Mouse (Mus musculus): ENCODE measurements around the gene Foxo1. TPM values are rescaled to one million over a fixed set of nuclear protein-coding genes. Genes with fewer than 3 reads are reported as not detected.

Foxo1 gene
- total and polyA plus RNA-seq, 3 experiments: 0.31 to 2.5 TPM; not detected in 1

DNA sequence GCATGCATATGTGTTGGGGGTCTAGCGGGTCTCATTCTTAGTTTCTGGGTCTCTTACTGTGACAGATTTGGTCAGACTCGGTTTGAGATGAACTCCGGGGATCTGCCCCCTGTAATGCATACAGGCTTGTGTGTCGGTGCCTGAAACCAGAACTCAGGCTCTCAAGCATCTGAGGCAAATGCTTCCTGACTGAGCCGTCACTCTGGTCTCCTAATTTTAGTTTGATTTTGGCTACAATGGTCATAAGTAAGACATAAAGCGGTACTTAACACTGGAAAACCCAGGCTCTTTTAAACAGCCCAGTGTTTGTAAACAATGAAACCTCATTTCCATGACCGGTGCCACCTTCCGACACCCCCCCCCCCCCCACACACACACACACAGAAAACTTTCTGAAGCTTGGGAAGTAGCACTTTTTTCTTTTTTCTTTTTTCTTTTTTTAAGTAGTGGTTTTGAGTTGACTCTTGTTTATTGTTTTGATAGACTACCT, 4.3 kb downstream of the Foxo1 start:
- H3K9ac ChIP-seq (ENCODE audit: control insufficient read depth, low read depth, low read length, poor library complexity, severe bottlenecking): no peak overlapping the region
- no peak for TF ChIP-seq ZKSCAN1 (IDR thresholded peaks at IDR 0.05; ENCODE audit: low read depth, low read length)
- TF ChIP-seq MEF2A (IDR thresholded peaks at IDR 0.05; ENCODE audit: extremely low read depth, insufficient replicate concordance, low read depth, low read length, poor library complexity, severe bottlenecking): no peak
- TF ChIP-seq HCFC1 (IDR thresholded peaks at IDR 0.05; ENCODE audit: low read depth, low read length): no peak
- no peak for TF ChIP-seq POLR2A (IDR thresholded peaks at IDR 0.05; ENCODE audit: control insufficient read depth in 1 of 2, insufficient read depth in 1 of 2, low read depth in 1 of 2, low read length in 2 of 2, poor library complexity in 1 of 2)
- no peak for TF ChIP-seq UBTF (IDR thresholded peaks at IDR 0.05; ENCODE audit: borderline replicate concordance, insufficient read depth, low read depth, low read length)
- TF ChIP-seq TCF12 (IDR thresholded peaks at IDR 0.05; ENCODE audit: low read depth, low read length): no peak
- no peak for TF ChIP-seq POLR2AphosphoS2 (IDR thresholded peaks at IDR 0.05; ENCODE audit: low read length)
- TF ChIP-seq TBP (IDR thresholded peaks at IDR 0.05; ENCODE audit: low read depth, low read length): no peak
- no peak for TF ChIP-seq EP300 (IDR thresholded peaks at IDR 0.05; ENCODE audit: low read depth in 1 of 2, low read length in 2 of 2)
- TF ChIP-seq MYC (IDR thresholded peaks at IDR 0.05; ENCODE audit: low read depth, low read length): no peak
- no peak for TF ChIP-seq ELF1 (IDR thresholded peaks at IDR 0.05; ENCODE audit: low read depth, low read length)
- TF ChIP-seq MAFK (IDR thresholded peaks at IDR 0.05; ENCODE audit: borderline replicate concordance, low read depth, low read length): no peak
- TF ChIP-seq MAZ (IDR thresholded peaks at IDR 0.05; ENCODE audit: low read depth, low read length): no peak
- TF ChIP-seq RCOR1 (IDR thresholded peaks at IDR 0.05; ENCODE audit: low read depth, low read length): no peak
- no peak for TF ChIP-seq E2F4 (IDR thresholded peaks at IDR 0.05; ENCODE audit: borderline replicate concordance, low read depth, low read length)
- H3K4me3 ChIP-seq (ENCODE audit: control insufficient read depth in 1 of 2, insufficient read depth in 1 of 2, low read depth in 2 of 2, low read length in 2 of 2): no peak overlapping the region
- no peak overlapping the region for H3K27ac ChIP-seq (ENCODE audit: control insufficient read depth, low read depth, low read length)
- H3K36me3 ChIP-seq (ENCODE audit: control insufficient read depth in 1 of 2, insufficient read depth in 2 of 2, low read length in 2 of 2): no peaks in the 10 kb centered on the region
- H3K9me3 ChIP-seq (replicated peaks; ENCODE audit: insufficient read depth, low read length): no peaks in the 10 kb centered on the region
- H3K4me1 ChIP-seq (ENCODE audit: control insufficient read depth in 1 of 2, insufficient read depth in 2 of 2, low read length in 2 of 2): no peaks in the 10 kb centered on the region
- no peak for DNase-seq (ENCODE audit: low read depth, low spot score)
- 0 out of 4 replicates have a peak, but pooled peaks cover 0 to 1% of the 10 kb centered on the region in 2 experiments for H3K27me3 ChIP-seq (ENCODE audit: control insufficient read depth in 1 of 2, insufficient read depth in 2 of 2, low read length in 2 of 2)
- H3K79me2 ChIP-seq (ENCODE audit: control insufficient read depth, insufficient read depth, low read length, poor library complexity): peaks cover 13% of the 10 kb centered on the region

GRCm38 (mm10) chr3:52274475-52274874, 6.3 kb downstream of the Foxo1 start:
- no peaks in the 10 kb centered on the region for H3K36me3 ChIP-seq (ENCODE audit: control insufficient read depth in 1 of 2, insufficient read depth in 2 of 2, low read length in 2 of 2)
- H3K4me1 ChIP-seq (ENCODE audit: control insufficient read depth in 1 of 2, insufficient read depth in 2 of 2, low read length in 2 of 2): no peaks in the 10 kb centered on the region
- H3K4me3 ChIP-seq (ENCODE audit: control insufficient read depth in 1 of 2, insufficient read depth in 1 of 2, low read depth in 2 of 2, low read length in 2 of 2): no peak overlapping the region
- no peak for DNase-seq (ENCODE audit: low read depth, low spot score)
- no peaks in the 10 kb centered on the region for H3K27me3 ChIP-seq (ENCODE audit: control insufficient read depth in 1 of 2, insufficient read depth in 2 of 2, low read length in 2 of 2)
- no peak for TF ChIP-seq POLR2AphosphoS5 (IDR thresholded peaks at IDR 0.05; ENCODE audit: borderline replicate concordance, low read depth, low read length)
- TF ChIP-seq JUND (IDR thresholded peaks at IDR 0.05; ENCODE audit: low read depth, low read length): no peak
- no peak for TF ChIP-seq MAFK (IDR thresholded peaks at IDR 0.05; ENCODE audit: borderline replicate concordance, low read depth, low read length)
- H3K79me2 ChIP-seq (ENCODE audit: control insufficient read depth, insufficient read depth, low read length, poor library complexity): peaks cover 4% of the 10 kb centered on the region; the same call in 1 of the 2 replicates
- no peaks in the 10 kb centered on the region for H3K9me3 ChIP-seq (replicated peaks; ENCODE audit: insufficient read depth, low read length)
- H3K9ac ChIP-seq (ENCODE audit: control insufficient read depth, low read depth, low read length, poor library complexity, severe bottlenecking): no peak overlapping the region
- H3K27ac ChIP-seq (ENCODE audit: control insufficient read depth, low read depth, low read length): no peak overlapping the region
